ENCODE assay signal across 8 mouse cellular contexts in the genomic region with DNA sequence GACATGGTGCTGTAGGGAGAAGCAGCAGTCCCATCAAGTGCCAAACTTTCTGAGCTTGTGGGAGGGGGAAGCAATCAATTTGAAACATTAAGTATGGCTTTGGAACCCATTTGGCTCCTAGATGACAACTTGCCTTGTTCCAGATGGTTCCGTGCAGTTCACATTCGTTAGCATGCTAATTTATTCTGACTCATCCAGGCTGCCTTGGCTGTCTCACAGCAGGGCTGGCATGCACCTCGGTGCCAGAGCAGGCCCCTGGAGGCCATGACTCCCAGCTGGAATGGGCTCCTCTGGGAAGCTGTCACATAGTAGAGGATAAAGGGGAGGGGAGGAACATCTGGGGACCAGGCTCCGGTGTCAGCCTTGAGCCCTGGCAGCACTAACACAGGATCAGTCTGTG. TPM values are rescaled to one million over a fixed set of nuclear protein-coding genes. Genes with fewer than 3 reads are reported as not detected.
DNase-seq lines count a peak whose midpoint lies in the region.
"Had no signal": no experiment of that assay in that cellular context is flagged by ENCODE, and none has a peak within 500 bp of the region (broad histone marks: within the 10 kb centered on the region; RNA-seq: fewer than 3 reads in every experiment).

No protein-coding gene starts in this region.

- intact Hi-C loops in left cerebral cortex, postnatal 14 days (cut with DNase I): no loop called here
- intact Hi-C loops in heart, postnatal 25 days (cut with DNase I): no loop called here

- peak; percentile 24 for DNase-seq in 3134 (ENCODE audit: extremely low read depth, insufficient read length, low spot score)
- peak; percentile 82 for DNase-seq in Muller cell, postnatal 12 days (ENCODE audit: inconsistent ontology term)
- peak; percentile 76 to 89 for DNase-seq in frontal cortex, postnatal 36 days (ENCODE audit: low spot score in 2 of 2)
- peak; percentile 73 to 84 for DNase-seq in left cerebral cortex, postnatal 14 days (ENCODE audit: low spot score in 2 of 2)
- peak; percentile 86 for DNase-seq in telencephalon, adult 2 months (ENCODE audit: low read depth, low spot score)
- no peak for DNase-seq in urinary bladder, adult 2 months (ENCODE audit: low spot score)
- no peak for DNase-seq in heart, postnatal 25 days (ENCODE audit: low spot score)

RNA-seq across cellular contexts. Expression of gene A530016L24Rik, which starts 31.4 kb away (rescaled TPM):
- under 1 TPM; 0.33 to 0.44 TPM for total RNA-seq in left cerebral cortex, postnatal 14 days (2021)
- 2.8 and 4.3 TPM in 2 replicates for polyA plus RNA-seq in urinary bladder, adult 2 months (2012; rRNA removed)
- total RNA-seq in heart, postnatal 25 days (2021): 10 to 100 TPM; 24.6 to 26.9 TPM

RNA-seq across cellular contexts. Expression of gene Tmem179, which starts 58.7 kb away (rescaled TPM):
- total RNA-seq in left cerebral cortex, postnatal 14 days (2021): 100 to 1,000 TPM; 138 to 146 TPM
- polyA plus RNA-seq in urinary bladder, adult 2 months (2012; rRNA removed): 0.22 TPM in 2 replicates
- total RNA-seq in heart, postnatal 25 days (2021): not detected
- total RNA-seq: heart, postnatal 10 days had no signal

Comparison
In these comparisons a context has a peak if more than half of its experiments do, and no peak if none do; other contexts are left out.
1. DNase-seq: peak in 3134 (single experiment), Muller cell, postnatal 12 days (single experiment), frontal cortex, postnatal 36 days (2 of 2), left cerebral cortex, postnatal 14 days (2 of 2) and telencephalon, adult 2 months (single experiment); none in urinary bladder, adult 2 months (single experiment) and heart, postnatal 25 days (single experiment).
2. RNA of gene A530016L24Rik, which starts 31.4 kb away (total RNA-seq): 24.6 to 26.9 TPM in heart, postnatal 25 days; 0.33 to 0.44 TPM in left cerebral cortex, postnatal 14 days; every median in the first group is over 10 times any median in the second.
3. RNA of gene Tmem179, which starts 58.7 kb away (total RNA-seq): 138 to 146 TPM in left cerebral cortex, postnatal 14 days; not detected in heart, postnatal 25 days; every median in the first group is over 100 times any median in the second.